Mouse (Mus musculus) neutrophil, adult 83 days (primary cell): ENCODE measurements around the gene Gm28360. TPM values are rescaled to one million over a fixed set of nuclear protein-coding genes. Genes with fewer than 3 reads are reported as not detected.

Experiments
- total RNA-seq, 2 experiments: library from RNA; stranded (reverse); gene quantifications; one replicate each; pipeline ENCODE4 v1.2.4; 2023

Gm28360 gene
- not detected for total RNA-seq

GRCm38 (mm10) chr1:117829781-117830180 is at the start of gene Gm28360:
TSS of gene Gm28360 (plus strand) at chr1:117830081.

GRCm38 (mm10) chr1:117780833-117781232 is 49.0 kb upstream of the Gm28360 start, which contains the start of gene B020011L13Rik:
TSS of gene B020011L13Rik (plus strand) at chr1:117781133.

Other genes with a start within 250 kb of the Gm28360 start
- gene Gm28363, start 132.9 kb upstream of the Gm28360 start, total RNA-seq = not detected
- not detected for gene B020011L13Rik, start 48.9 kb upstream of the Gm28360 start, total RNA-seq
- gene Gm28168, start 97.9 kb downstream of the Gm28360 start, total RNA-seq = not detected
- gene Gm7145, start 135.9 kb downstream of the Gm28360 start, total RNA-seq = not detected